Mouse (Mus musculus) left cerebral cortex, postnatal 4 days (tissue): ENCODE measurements around the gene Atic. TPM values are rescaled to one million over a fixed set of nuclear protein-coding genes. Genes with fewer than 3 reads are reported as not detected.

ENCODE experiments used
- DNase-seq: peaks from one replicate; pipeline ENCODE4 v3.0.0-alpha.2; 2022
- intact Hi-C: fragments of 180-260 bp; cut with DNase I; formaldehyde crosslinking; loops from one replicate; pipeline ENCODE4 v1.15.1; 2025
- total RNA-seq, 2 experiments: library from RNA; stranded (reverse); gene quantifications; 2 replicates each; pipeline ENCODE4 v1.2.3; 2021

The Atic gene
- total RNA-seq, 2 experiments from 2014 or later: 55.5 to 60.7 TPM

DNA sequence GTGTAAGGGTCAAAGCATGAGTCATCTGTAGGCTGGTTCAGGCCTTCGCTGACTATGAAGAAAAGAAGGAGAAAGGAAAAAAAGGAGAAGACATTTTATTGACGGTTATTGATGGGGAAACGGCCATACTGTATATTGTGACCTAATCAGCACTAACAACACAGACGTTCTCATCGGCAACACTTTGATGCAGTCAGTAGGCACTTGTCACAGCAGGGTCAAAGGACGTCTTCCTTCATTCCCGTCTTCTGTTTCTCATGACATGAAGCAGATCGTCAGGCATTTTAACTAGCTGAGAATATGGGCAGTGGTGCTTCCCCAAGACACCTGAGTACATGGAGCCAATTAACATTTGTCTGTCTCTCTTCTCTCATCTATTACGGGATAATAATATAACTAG is 36.2 kb downstream of the Atic start:
- intact Hi-C loops: no loop called here
- DNase-seq: no peak

DNA sequence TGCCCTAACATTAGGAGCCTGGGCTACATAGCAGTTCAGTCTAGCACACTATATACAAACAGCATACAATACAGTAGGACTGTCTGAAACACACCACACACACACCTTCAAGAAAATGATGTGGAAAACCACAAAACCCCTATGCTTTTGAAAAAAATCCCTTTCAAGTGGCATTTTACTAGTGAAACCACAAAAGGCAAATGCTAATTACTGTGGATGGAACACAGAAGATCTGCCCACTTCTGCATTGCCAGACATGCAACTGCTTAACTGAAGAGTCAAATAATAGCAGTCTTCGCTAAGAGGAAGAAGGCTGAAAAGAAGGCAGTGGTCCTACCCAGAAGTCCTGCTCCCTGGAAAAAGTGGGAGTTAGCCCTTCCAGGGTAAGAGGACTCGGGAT is 37.3 kb downstream of the Atic start:
- intact Hi-C loops: no loop called here
- DNase-seq: no peak

- no peak for DNase-seq
- intact Hi-C loops: no loop called here
Observed at GRCm38 (mm10) chr1:71595365-71595764, 38.4 kb downstream of the Atic start.

DNA sequence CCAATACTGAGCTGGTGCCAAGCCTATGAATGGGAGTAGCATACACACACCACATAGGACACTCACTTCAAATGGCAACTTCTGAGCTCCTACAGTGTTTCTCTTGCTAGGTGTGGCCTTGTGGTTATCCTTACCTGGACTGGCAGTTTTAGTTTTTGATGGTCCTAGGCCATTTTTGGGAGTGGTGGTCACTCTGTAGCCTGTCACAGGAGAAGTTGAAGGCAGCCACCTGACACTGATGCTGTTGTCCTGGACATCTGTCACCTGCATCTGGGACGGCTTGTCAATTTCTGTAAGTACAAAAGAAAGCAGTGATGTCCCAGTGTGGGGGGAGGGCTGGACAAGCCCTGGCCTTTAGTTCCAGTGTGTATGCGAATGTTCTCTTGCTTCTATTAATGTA is 48.8 kb downstream of the Atic start:
- DNase-seq: no peak
- intact Hi-C loops: no loop called here

DNA sequence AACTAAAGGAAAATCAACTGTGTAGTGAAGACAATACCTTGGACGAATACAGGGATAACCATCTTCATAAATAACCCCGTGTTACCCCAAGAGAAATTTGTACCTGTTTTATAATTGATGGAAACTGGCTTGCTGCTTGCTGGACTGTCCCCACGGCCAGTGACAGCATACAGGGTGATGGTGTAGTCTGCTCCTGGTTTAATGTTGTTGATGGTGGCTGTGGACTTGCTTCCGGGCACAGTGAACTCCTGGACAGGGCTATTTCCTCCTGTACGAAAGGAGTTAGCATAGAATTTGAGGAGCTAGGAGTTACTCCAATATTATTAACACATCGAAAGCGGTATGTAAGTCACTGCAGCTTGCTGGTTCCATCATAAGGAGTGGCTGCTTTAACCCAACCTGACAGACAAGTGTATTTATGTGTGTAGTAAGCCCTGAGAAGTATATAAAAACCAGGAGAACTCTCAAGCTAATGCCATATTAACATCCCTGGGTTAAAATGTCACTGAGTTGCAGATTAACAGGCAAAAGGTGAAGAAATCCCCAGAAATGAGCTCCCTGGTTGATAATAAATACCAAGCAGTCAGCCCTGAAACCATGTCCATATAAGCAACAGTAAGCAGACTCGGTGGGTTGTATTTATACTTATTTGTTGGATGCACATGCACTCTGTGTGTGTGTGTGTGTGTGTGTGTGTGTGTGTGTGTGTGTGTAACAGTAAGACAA is 49.8 kb downstream of the Atic start:
- DNase-seq: no peak
- intact Hi-C loops: no loop called here

DNA sequence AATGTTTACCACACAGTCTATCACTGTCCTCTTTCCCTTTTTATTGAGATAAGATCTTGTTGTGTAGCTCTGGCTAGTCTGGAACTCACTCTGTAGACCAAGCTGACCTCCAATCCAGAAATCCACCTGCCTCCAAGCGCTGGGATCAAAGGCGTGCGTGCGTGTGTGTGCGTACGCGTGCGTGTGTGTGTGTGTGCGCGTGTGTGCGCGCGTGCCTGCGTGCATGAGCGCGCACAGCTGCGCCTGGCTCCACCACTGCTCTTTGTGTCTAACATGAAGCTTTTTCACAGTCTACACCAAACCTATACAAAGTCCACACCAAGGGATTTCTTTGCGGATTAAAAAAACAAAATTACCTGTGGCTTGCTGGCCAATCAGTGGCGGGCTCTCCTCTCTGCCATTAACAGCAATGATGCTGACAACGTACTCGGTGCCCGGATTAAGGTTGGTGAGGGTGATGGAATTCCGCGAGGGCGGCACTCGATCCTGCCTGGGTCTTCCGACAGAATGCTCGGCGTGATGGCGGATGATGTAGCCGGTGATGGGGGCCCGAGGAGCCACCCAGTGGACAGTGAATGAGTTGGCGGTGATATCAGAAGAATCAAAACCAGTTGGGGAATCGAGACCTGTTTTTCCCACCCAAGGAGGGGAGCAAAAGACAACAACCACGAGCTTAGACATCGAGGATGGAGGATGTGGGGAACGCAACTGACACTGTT is 52.3 kb downstream of the Atic start:
- intact Hi-C loops: no loop called here
- DNase-seq: no peak

DNA sequence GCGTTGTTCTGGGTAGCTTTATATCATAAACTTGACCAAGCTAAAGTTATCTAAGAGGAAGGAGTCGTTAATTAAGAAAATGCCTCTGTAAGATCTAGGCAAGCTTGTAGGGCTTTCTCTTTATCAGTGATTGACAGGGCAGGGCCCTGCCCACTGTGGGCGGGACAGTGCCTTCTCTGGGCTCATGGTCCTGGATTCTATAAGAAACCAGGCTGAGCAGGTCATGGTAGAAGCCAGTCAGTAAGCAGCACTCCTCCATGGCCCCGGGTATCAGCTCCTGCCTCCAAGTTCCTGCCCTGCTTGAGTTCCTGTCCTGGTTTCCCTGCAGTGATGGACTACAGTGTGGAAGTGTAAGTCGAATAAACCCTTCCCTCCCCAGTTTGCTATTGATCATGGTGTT is 53.0 kb downstream of the Atic start:
- DNase-seq: no peak
- intact Hi-C loops: no loop called here

DNA sequence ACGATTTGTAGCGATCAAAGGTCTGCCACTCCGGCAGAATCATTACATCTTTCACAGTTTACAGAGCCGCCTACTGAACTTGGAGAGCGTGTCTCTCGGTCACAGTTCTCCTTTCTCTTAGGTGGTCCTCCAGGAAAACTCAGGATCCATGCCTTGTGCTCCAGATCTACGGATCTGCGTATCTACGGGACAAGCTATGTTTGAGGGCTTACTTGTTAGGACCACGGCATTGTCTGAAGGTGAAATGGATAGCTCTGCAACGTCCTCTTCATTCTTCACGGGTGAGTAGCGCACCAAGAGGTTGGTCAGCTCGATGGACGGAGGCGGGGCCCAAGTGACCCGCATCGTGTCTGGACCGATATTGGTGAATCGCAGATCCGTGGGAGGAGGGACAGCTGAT is 55.3 kb downstream of the Atic start:
- intact Hi-C loops: no loop called here
- DNase-seq: no peak

DNA sequence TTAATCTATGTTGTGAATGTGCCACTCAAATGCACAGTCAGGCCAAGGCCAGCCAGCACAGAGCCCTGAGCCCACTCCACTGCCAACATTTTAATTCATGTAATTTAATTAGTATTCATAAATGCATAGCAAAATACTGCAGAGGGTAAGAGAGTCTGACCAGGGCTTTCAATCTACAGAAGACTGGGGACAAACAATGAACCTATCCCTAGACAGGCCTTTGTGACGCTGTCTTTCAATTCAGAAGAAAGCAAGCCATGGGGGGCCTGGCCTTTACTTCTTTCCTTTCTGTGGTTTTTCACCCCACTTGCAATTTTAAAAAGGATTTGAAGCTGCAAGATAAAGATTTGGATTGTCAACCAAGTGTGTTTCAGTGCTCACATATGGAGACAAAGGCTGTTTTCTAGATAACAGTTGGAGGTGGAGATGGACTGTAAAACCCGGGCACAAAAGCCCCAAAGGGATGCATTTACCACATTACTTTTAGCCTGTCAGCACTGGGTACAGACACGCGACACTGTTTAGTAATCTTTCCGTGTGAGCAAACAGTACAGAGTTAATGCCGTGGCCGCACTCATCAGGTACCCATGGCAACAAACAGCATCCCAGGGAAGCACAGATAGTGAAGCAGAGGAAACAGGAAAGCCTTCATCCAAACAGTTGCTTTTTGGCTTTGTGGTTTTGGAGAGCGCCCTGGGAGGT is 57.7 kb downstream of the Atic start:
- intact Hi-C loops: no loop called here
- DNase-seq: peak; percentile 21

DNA sequence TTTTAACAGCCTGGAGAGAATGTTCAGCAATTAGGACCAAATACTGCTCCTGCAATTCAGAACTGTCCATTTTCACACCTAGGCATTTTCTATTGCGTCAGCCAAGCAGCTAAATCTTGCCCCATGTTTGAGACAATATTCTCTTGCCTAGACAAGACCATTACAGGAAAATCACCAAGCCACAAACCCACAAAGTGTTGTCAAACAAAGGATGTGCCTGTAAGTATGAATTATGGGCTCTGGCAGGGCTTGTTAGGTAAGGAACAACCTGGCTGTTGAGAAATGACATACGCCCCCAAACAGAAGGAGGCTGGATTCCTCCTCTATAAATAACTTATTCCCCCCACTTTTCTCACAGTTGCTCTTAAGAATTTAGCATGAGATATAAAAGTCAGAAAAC is 64.6 kb downstream of the Atic start:
- no peak for DNase-seq
- intact Hi-C loops: no loop called here

DNA sequence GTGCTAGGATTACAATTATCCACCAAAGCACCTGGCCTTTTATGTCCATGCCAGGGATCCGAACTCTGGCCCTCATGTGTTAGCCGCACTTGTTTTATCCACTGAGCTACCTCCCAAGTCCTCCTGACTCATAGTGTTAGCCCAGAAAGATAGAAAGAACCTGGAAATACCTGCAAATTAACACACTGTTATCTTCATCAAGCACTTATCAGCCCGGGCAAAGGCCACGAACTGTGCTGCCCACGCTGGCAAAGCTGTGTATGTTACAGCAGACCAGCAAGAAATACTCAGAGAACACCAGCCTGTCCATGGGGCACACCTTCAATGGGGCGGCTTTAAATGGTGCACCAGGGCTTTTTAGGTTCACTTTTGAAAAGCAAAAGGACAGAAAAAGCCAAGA is 66.7 kb downstream of the Atic start:
- intact Hi-C loops: no loop called here
- DNase-seq: no peak

Other genes starting within 250 kb of the Atic start
- gene Abca12, start 142.2 kb upstream of the Atic start, total RNA-seq: under 1 TPM; 0.06 to 0.26 TPM
- gene Fn1, start 96.0 kb downstream of the Atic start, total RNA-seq: 100 to 1,000 TPM; 142 to 143 TPM